Mouse (Mus musculus) forebrain, embryonic 16.5 days (tissue): ENCODE data around the gene Kcnab1. TPM values are rescaled to one million over a fixed set of nuclear protein-coding genes. Genes with fewer than 3 reads are reported as not detected.

Experiments used
- ATAC-seq: fragments of 200-750 bp; cut with Nextera tagmentation; 2 replicates; pipeline ENCODE4 v1.8.0; 2017; ENCODE audit warnings: mild to moderate bottlenecking, moderate library complexity
- H3K27ac ChIP-seq: fragments of 300-500 bp; sonication (generic); 2 replicates; pipeline ENCODE4 v1.5.1; 2014; ENCODE audit warnings: low read length, control low read depth
- H3K27me3 ChIP-seq: fragments of 300-500 bp; sonication (generic); replicated peaks from 2 replicates; pipeline ENCODE4 v1.6.1; 2014; ENCODE audit warnings: low read length; ENCODE audit not compliant: control insufficient read depth, insufficient read depth
- H3K36me3 ChIP-seq: fragments of 300-500 bp; sonication (generic); 2 replicates; pipeline ENCODE4 v1.6.1; 2014; ENCODE audit not compliant: control insufficient read depth, insufficient read depth
- H3K4me1 ChIP-seq: fragments of 300-500 bp; sonication (generic); replicated peaks from 2 replicates; pipeline ENCODE4 v1.6.1; 2014; ENCODE audit warnings: low read length; ENCODE audit not compliant: control insufficient read depth, insufficient read depth
- H3K4me2 ChIP-seq: fragments of 300-500 bp; sonication (generic); 2 replicates; pipeline ENCODE4 v1.6.1; 2014; ENCODE audit warnings: mild to moderate bottlenecking, low read length, control low read depth
- H3K4me3 ChIP-seq: fragments of 300-500 bp; sonication (generic); replicated peaks from 2 replicates; pipeline ENCODE4 v1.5.1; 2014; ENCODE audit warnings: mild to moderate bottlenecking, low read length, control low read depth
- H3K9ac ChIP-seq: fragments of 300-500 bp; sonication (generic); replicated peaks from 2 replicates; pipeline ENCODE4 v1.6.1; 2014; ENCODE audit warnings: low read depth, low read length, control low read depth
- H3K9me3 ChIP-seq: fragments of 300-500 bp; sonication (generic); 2 replicates; pipeline ENCODE4 v1.6.1; 2016; ENCODE audit warnings: low read length; ENCODE audit not compliant: control insufficient read depth
- WGBS: fragments of 180-500 bp; shearing (Covaris S2); extraction: QIAGEN DNeasy Blood & Tissue Kit; methylation state at CpG from one replicate; pipeline ENCODE4 v1.1.7; 2014; 5-methylcytosine and 5-hydroxymethylcytosine counted together
- polyA plus RNA-seq: library from polyadenylated mRNA; unstranded; fragments of >200 nt; fragmentation: Nextera tagmentation; extraction: Ambion mirVana; gene quantifications from 2 replicates; pipeline ENCODE4 v1.2.1, GENCODE M21; 2015

Gene Kcnab1
- polyA plus RNA-seq, 1 experiment from 2014 or later, result 8.9 TPM

GRCm38 (mm10) chr3:65319248-65320008, 210.2 kb downstream of the Kcnab1 start:
- Histone ChIP-seq H3K27ac (no peak overlapping the region), H3K4me3 (no peak overlapping the region), H3K9ac (no peak overlapping the region), H3K9me3 (no peaks in the 10 kb centered on the region), H3K36me3 (no peaks in the 10 kb centered on the region), H3K27me3 (no peaks in the 10 kb centered on the region), H3K4me2 (no peak overlapping the region), H3K4me1 (0 out of 2 replicates have a peak, but pooled peaks cover 2% of the 10 kb centered on the region)
- 70% methylated on average over 7 of the region's 7 CpGs for WGBS
- no peak for ATAC-seq

- ATAC-seq, result no peak
- no peaks in the 10 kb centered on the region for H3K36me3 ChIP-seq
Observed at GRCm38 (mm10) chr3:65320990-65321389, 211.8 kb downstream of the Kcnab1 start.

GRCm38 (mm10) chr3:65321981-65322779, 213.0 kb downstream of the Kcnab1 start:
- no peak overlapping the region for H3K9ac ChIP-seq
- H3K36me3 ChIP-seq, result no peaks in the 10 kb centered on the region
- no peak overlapping the region for H3K4me3 ChIP-seq
- 46% methylated on average over 14 of the region's 14 CpGs for WGBS
- H3K27me3 ChIP-seq, result no peaks in the 10 kb centered on the region
- peak overlapping the region; percentile 2; the same call in 1 of the 2 replicates for H3K4me2 ChIP-seq
- H3K9me3 ChIP-seq, result no peaks in the 10 kb centered on the region
- H3K4me1 ChIP-seq, result 0 out of 2 replicates have a peak, but pooled peaks cover 2% of the 10 kb centered on the region
- peak overlapping the region; percentile 24 for H3K27ac ChIP-seq
- peak; percentile 78 for ATAC-seq

More at GRCm38 (mm10) chr3:65320990-65321389, 211.8 kb downstream of the Kcnab1 start:
- H3K4me1 ChIP-seq, result 0 out of 2 replicates have a peak, but pooled peaks cover 2% of the 10 kb centered on the region
- no peak overlapping the region for H3K4me3 ChIP-seq
- no peaks in the 10 kb centered on the region for H3K27me3 ChIP-seq
- no peak overlapping the region for H3K27ac ChIP-seq
- 85% methylated on average over 4 of the region's 4 CpGs for WGBS
- H3K9me3 ChIP-seq, result no peaks in the 10 kb centered on the region
- H3K4me2 ChIP-seq, result no peak overlapping the region
- H3K9ac ChIP-seq, result no peak overlapping the region

GRCm38 (mm10) chr3:65325254-65325653, 216.1 kb downstream of the Kcnab1 start:
- no peak overlapping the region for H3K4me2 ChIP-seq
- no peak overlapping the region for H3K9ac ChIP-seq
- H3K9me3 ChIP-seq, result no peaks in the 10 kb centered on the region
- H3K4me1 ChIP-seq, result 0 out of 2 replicates have a peak, but pooled peaks cover 2% of the 10 kb centered on the region
- H3K27me3 ChIP-seq, result no peaks in the 10 kb centered on the region
- 65% methylated on average over 3 of the region's 3 CpGs for WGBS
- ATAC-seq, result no peak
- no peak overlapping the region for H3K27ac ChIP-seq
- H3K36me3 ChIP-seq, result no peaks in the 10 kb centered on the region
- no peak overlapping the region for H3K4me3 ChIP-seq

- no peak for ATAC-seq
- H3K4me1 ChIP-seq, result no peaks in the 10 kb centered on the region
- no peak overlapping the region for H3K9ac ChIP-seq
- 70% methylated on average over 4 of the region's 4 CpGs for WGBS
- H3K36me3 ChIP-seq, result no peaks in the 10 kb centered on the region
- H3K27ac ChIP-seq, result no peak overlapping the region
- no peak overlapping the region for H3K4me3 ChIP-seq
- H3K27me3 ChIP-seq, result no peaks in the 10 kb centered on the region
- no peak overlapping the region for H3K4me2 ChIP-seq
- no peaks in the 10 kb centered on the region for H3K9me3 ChIP-seq
Observed at GRCm38 (mm10) chr3:65328814-65329213, 219.6 kb downstream of the Kcnab1 start.

GRCm38 (mm10) chr3:65337835-65338464, 228.8 kb downstream of the Kcnab1 start:
- no peak overlapping the region for H3K4me2 ChIP-seq
- H3K4me3 ChIP-seq, result no peak overlapping the region
- no peaks in the 10 kb centered on the region for H3K27me3 ChIP-seq
- H3K27ac ChIP-seq, result no peak overlapping the region
- no peaks in the 10 kb centered on the region for H3K4me1 ChIP-seq
- H3K9ac ChIP-seq, result no peak overlapping the region
- ATAC-seq, result no peak
- H3K9me3 ChIP-seq, result no peaks in the 10 kb centered on the region
- H3K36me3 ChIP-seq, result no peaks in the 10 kb centered on the region
- WGBS, result 88% methylated on average over 10 of the region's 10 CpGs

GRCm38 (mm10) chr3:65340173-65340951, 231.2 kb downstream of the Kcnab1 start:
- Histone ChIP-seq H3K27ac (no peak overlapping the region), H3K36me3 (no peaks in the 10 kb centered on the region), H3K9ac (no peak overlapping the region), H3K27me3 (no peaks in the 10 kb centered on the region), H3K4me1 (no peaks in the 10 kb centered on the region), H3K9me3 (no peaks in the 10 kb centered on the region), H3K4me2 (no peak overlapping the region), H3K4me3 (no peak overlapping the region)
- 77% methylated on average over 5 of the region's 5 CpGs for WGBS
- no peak for ATAC-seq

GRCm38 (mm10) chr3:65346176-65346575, 237.0 kb downstream of the Kcnab1 start:
- WGBS, result 90% methylated on average over 1 of the region's 1 CpGs
- H3K9ac ChIP-seq, result no peak overlapping the region
- ATAC-seq, result no peak
- no peaks in the 10 kb centered on the region for H3K9me3 ChIP-seq
- H3K27ac ChIP-seq, result no peak overlapping the region
- H3K4me3 ChIP-seq, result no peak overlapping the region
- no peaks in the 10 kb centered on the region for H3K36me3 ChIP-seq
- no peak overlapping the region for H3K4me2 ChIP-seq
- H3K4me1 ChIP-seq, result no peaks in the 10 kb centered on the region
- no peaks in the 10 kb centered on the region for H3K27me3 ChIP-seq
